Mouse (Mus musculus): ENCODE measurements around the gene Cd34. TPM values are rescaled to one million over a fixed set of nuclear protein-coding genes. Genes with fewer than 3 reads are reported as not detected.

Cd34 gene
- polyA plus RNA-seq, 1 experiment from 2014 or later = 189 TPM

DNA sequence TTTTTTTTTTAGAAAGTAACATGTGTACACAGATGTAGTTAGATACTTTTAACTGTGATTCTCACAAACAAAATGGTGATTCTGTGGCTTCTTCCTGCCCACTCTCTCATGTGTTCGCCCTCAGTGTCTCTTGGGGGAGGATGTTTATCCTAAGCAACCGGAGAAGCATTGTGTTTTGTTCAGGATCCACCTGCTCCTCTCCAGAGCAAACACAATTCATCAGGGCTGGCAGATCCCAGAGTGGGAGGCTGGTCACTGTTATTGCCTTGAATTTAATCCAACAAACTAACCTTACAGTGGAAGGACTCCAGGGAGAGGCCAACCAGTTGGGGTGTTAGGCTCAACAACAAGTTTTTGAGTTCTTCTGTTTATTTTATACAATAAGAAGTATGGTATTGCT, 17.1 kb downstream of the Cd34 start:
- H3K27ac ChIP-seq (ENCODE audit: low read length) = no peak overlapping the region
- no peaks in the 10 kb centered on the region for H3K27me3 ChIP-seq (replicated peaks; ENCODE audit: insufficient read depth, low read length)
- ATAC-seq (peak; percentile 77), DNase-seq (ENCODE audit: low spot score) (peak; percentile 42)
- H3K9me3 ChIP-seq (ENCODE audit: low read length) = no peaks in the 10 kb centered on the region
- no peak overlapping the region for H3K4me2 ChIP-seq (replicated peaks; ENCODE audit: low read depth, low read length)
- no peak for TF ChIP-seq CTCF (IDR thresholded peaks at IDR 0.05)
- peak; percentile 71 for TF ChIP-seq EP300 (IDR thresholded peaks at IDR 0.05)
- no peaks in the 10 kb centered on the region for H3K4me1 ChIP-seq (ENCODE audit: insufficient read depth, low read depth, low read length)
- H3K4me3 ChIP-seq (ENCODE audit: low read depth, low read length) = no peak overlapping the region
- WGBS = 17% methylated on average over 2 of the region's 2 CpGs
- H3K36me3 ChIP-seq (ENCODE audit: insufficient read depth, low read length) = no peaks in the 10 kb centered on the region
- no peak overlapping the region for H3K9ac ChIP-seq (replicated peaks; ENCODE audit: low read depth)

DNA sequence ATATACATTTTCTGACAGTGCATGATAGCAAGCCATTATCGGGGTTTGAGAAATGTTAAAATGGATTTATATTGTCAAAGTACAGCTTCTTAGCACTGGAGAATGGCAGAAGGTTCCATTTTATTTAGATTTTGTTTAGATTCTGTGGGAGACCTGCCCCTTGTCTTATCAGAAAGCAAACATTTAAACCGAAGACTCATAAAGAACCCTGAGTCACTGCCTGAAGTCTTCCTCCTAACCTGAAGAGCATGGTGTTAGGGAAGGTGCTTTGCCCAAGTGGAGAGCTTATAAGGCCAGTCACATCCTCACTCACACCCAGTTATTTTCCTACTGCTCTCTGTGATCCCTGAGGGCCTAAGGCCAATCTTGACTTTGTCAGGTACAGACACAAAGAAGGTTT, 18.4 kb downstream of the Cd34 start:
- Histone ChIP-seq H3K4me1 (ENCODE audit: insufficient read depth, low read depth, low read length) (no peaks in the 10 kb centered on the region), H3K4me3 (ENCODE audit: low read depth, low read length) (no peak overlapping the region), H3K4me2 (replicated peaks; ENCODE audit: low read depth, low read length) (no peak overlapping the region), H3K27ac (ENCODE audit: low read length) (no peak overlapping the region), H3K27me3 (replicated peaks; ENCODE audit: insufficient read depth, low read length) (no peaks in the 10 kb centered on the region), H3K36me3 (ENCODE audit: insufficient read depth, low read length) (no peaks in the 10 kb centered on the region), H3K9me3 (ENCODE audit: low read length) (no peaks in the 10 kb centered on the region), H3K9ac (replicated peaks; ENCODE audit: low read depth) (no peak overlapping the region)
- ATAC-seq (no peak), DNase-seq (ENCODE audit: low spot score) (no peak)
- TF ChIP-seq EP300 (IDR thresholded peaks at IDR 0.05) (no peak), CTCF (IDR thresholded peaks at IDR 0.05) (no peak)
- 57% methylated on average over 2 of the region's 2 CpGs for WGBS

DNA sequence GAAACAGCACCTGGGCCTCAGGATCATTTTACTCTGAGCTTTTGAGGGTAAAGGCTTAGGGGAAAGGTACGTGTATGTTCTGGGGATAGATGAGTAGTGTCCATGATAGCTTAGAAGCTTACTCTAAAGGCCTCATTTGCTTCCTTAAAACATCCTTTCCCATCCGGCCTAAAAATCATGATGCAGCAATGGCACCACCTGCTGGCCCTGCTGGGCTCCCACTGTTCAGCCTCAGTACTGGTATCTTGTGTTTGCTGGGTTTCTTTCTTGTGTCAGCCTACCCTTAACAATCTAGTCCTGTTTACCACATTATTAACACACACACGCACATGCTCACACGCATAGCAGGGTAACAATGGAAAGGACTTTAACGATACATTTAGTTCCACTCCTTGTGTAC, 23.6 kb downstream of the Cd34 start:
- TF ChIP-seq EP300 (IDR thresholded peaks at IDR 0.05) (no peak), CTCF (IDR thresholded peaks at IDR 0.05) (peak; percentile 92)
- ATAC-seq (peak; percentile 82), DNase-seq (ENCODE audit: low spot score) (peak; percentile 83)
- WGBS = 25% methylated on average over 5 of the region's 5 CpGs
- Histone ChIP-seq H3K4me2 (replicated peaks; ENCODE audit: low read depth, low read length) (no peak overlapping the region), H3K9me3 (ENCODE audit: low read length) (no peaks in the 10 kb centered on the region), H3K27me3 (replicated peaks; ENCODE audit: insufficient read depth, low read length) (no peaks in the 10 kb centered on the region), H3K36me3 (ENCODE audit: insufficient read depth, low read length) (no peaks in the 10 kb centered on the region), H3K9ac (replicated peaks; ENCODE audit: low read depth) (no peak overlapping the region), H3K4me1 (ENCODE audit: insufficient read depth, low read depth, low read length) (no peaks in the 10 kb centered on the region), H3K4me3 (ENCODE audit: low read depth, low read length) (no peak overlapping the region), H3K27ac (ENCODE audit: low read length) (peak overlapping the region; percentile 28; the same call in 1 of the 2 replicates)

GRCm38 (mm10) chr1:194962712-194963111, 24.1 kb downstream of the Cd34 start:
- H3K27me3 ChIP-seq (replicated peaks; ENCODE audit: insufficient read depth, low read length) = no peaks in the 10 kb centered on the region
- DNase-seq (ENCODE audit: low spot score) (peak; percentile 66), ATAC-seq (peak; percentile 88)
- no peaks in the 10 kb centered on the region for H3K36me3 ChIP-seq (ENCODE audit: insufficient read depth, low read length)
- no peak overlapping the region for H3K4me2 ChIP-seq (replicated peaks; ENCODE audit: low read depth, low read length)
- H3K4me3 ChIP-seq (ENCODE audit: low read depth, low read length) = no peak overlapping the region
- H3K27ac ChIP-seq (ENCODE audit: low read length) = peak overlapping the region; percentile 28; the same call in 1 of the 2 replicates
- TF ChIP-seq EP300 (IDR thresholded peaks at IDR 0.05) (peak; percentile 79), CTCF (IDR thresholded peaks at IDR 0.05) (no peak)
- H3K4me1 ChIP-seq (ENCODE audit: insufficient read depth, low read depth, low read length) = no peaks in the 10 kb centered on the region
- H3K9ac ChIP-seq (replicated peaks; ENCODE audit: low read depth) = no peak overlapping the region
- no peaks in the 10 kb centered on the region for H3K9me3 ChIP-seq (ENCODE audit: low read length)

DNA sequence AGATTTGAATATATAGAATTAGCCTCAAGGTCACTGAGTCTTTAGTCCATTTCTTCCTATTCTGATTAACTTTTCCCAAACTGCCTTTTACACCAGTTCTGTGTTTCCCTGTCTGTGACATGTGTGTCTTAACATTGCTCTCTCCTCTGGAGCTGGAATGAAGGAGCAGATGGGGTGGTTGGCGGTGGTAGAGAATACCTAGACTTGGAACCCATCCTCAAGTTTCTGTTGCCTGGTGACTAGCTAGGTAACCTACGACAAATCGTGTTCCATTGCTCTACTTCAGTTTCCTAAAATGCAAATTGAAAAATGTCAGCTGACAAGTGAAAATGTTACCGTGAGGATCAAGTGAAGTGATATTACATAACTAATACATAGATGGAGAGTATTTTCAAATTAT, 33.4 kb downstream of the Cd34 start:
- no peaks in the 10 kb centered on the region for H3K27me3 ChIP-seq (replicated peaks; ENCODE audit: insufficient read depth, low read length)
- H3K4me1 ChIP-seq (ENCODE audit: insufficient read depth, low read depth, low read length) = no peaks in the 10 kb centered on the region
- H3K36me3 ChIP-seq (ENCODE audit: insufficient read depth, low read length) = no peaks in the 10 kb centered on the region
- H3K4me3 ChIP-seq (ENCODE audit: low read depth, low read length) = no peak overlapping the region
- H3K9ac ChIP-seq (replicated peaks; ENCODE audit: low read depth) = no peak overlapping the region
- no peak overlapping the region for H3K27ac ChIP-seq (ENCODE audit: low read length)
- no peak for TF ChIP-seq EP300 (IDR thresholded peaks at IDR 0.05)
- no peak for TF ChIP-seq CTCF (IDR thresholded peaks at IDR 0.05)
- DNase-seq (ENCODE audit: low spot score) = no peak
- 82% methylated on average over 4 of the region's 4 CpGs for WGBS
- H3K4me2 ChIP-seq (replicated peaks; ENCODE audit: low read depth, low read length) = no peak overlapping the region
- ATAC-seq = no peak
- H3K9me3 ChIP-seq (ENCODE audit: low read length) = no peaks in the 10 kb centered on the region

- no peaks in the 10 kb centered on the region; the same call in 1 of the 2 replicates for H3K4me1 ChIP-seq (ENCODE audit: insufficient read depth, low read depth, low read length)
- no peaks in the 10 kb centered on the region for H3K9me3 ChIP-seq (ENCODE audit: low read length)
- no peaks in the 10 kb centered on the region for H3K27me3 ChIP-seq (replicated peaks; ENCODE audit: insufficient read depth, low read length)
- ATAC-seq (peak; percentile 91), DNase-seq (ENCODE audit: low spot score) (peak; percentile 89)
- WGBS = under 1% methylated on average over 42 of the region's 42 CpGs
- H3K27ac ChIP-seq (ENCODE audit: low read length) = peak overlapping the region; percentile 75
- no peaks in the 10 kb centered on the region for H3K36me3 ChIP-seq (ENCODE audit: insufficient read depth, low read length)
- H3K4me3 ChIP-seq (ENCODE audit: low read depth, low read length) = peak overlapping the region; percentile 70
- TF ChIP-seq CTCF (IDR thresholded peaks at IDR 0.05) = peak; percentile 85
- TF ChIP-seq EP300 (IDR thresholded peaks at IDR 0.05) = no peak
- H3K9ac ChIP-seq (replicated peaks; ENCODE audit: low read depth) = peak overlapping the region; percentile 62
- H3K4me2 ChIP-seq (replicated peaks; ENCODE audit: low read depth, low read length) = peak overlapping the region; percentile 91
These were observed 37.5 kb downstream of the Cd34 start for GRCm38 (mm10) chr1:194976164-194976516.
